Mouse (Mus musculus): ENCODE results near the gene Syn3. TPM values are rescaled to one million over a fixed set of nuclear protein-coding genes. Genes with fewer than 3 reads are reported as not detected.

Gene Syn3
- polyA plus RNA-seq, 1 experiment = 0.84 TPM

GRCm38 (mm10) chr10:86174017-86174416, 324.7 kb downstream of the Syn3 start:
- Histone ChIP-seq H3K27me3 (ENCODE audit: control insufficient read depth, insufficient read depth, low read length) (no peaks in the 10 kb centered on the region), H3K27ac (ENCODE audit: control insufficient read depth, insufficient read depth, low read length) (no peak overlapping the region), H3K4me1 (replicated peaks; ENCODE audit: control insufficient read depth, insufficient read depth, low read length) (no peaks in the 10 kb centered on the region), H3K36me3 (ENCODE audit: control insufficient read depth, insufficient read depth, low read length) (no peaks in the 10 kb centered on the region), H3K4me3 (ENCODE audit: control insufficient read depth, insufficient read depth, low read length) (no peak overlapping the region)
- 58% methylated on average over 6 of the region's 6 CpGs for WGBS
- TF ChIP-seq POLR2A (IDR thresholded peaks at IDR 0.05; ENCODE audit: control insufficient read depth, extremely low read depth, insufficient read depth, low read length, poor library complexity) = no peak
- TF ChIP-seq CTCF (IDR thresholded peaks at IDR 0.05; ENCODE audit: borderline replicate concordance, control insufficient read depth, extremely low read depth, insufficient read depth, low read length, poor library complexity) = no peak
- DNase-seq = no peak

- no peak for DNase-seq
- H3K4me3 ChIP-seq (ENCODE audit: control insufficient read depth, insufficient read depth, low read length) = no peak overlapping the region
- TF ChIP-seq POLR2A (IDR thresholded peaks at IDR 0.05; ENCODE audit: control insufficient read depth, extremely low read depth, insufficient read depth, low read length, poor library complexity) (no peak), CTCF (IDR thresholded peaks at IDR 0.05; ENCODE audit: borderline replicate concordance, control insufficient read depth, extremely low read depth, insufficient read depth, low read length, poor library complexity) (no peak)
- H3K4me1 ChIP-seq (replicated peaks; ENCODE audit: control insufficient read depth, insufficient read depth, low read length) = no peaks in the 10 kb centered on the region
- no peaks in the 10 kb centered on the region for H3K27me3 ChIP-seq (ENCODE audit: control insufficient read depth, insufficient read depth, low read length)
- no peak overlapping the region for H3K27ac ChIP-seq (ENCODE audit: control insufficient read depth, insufficient read depth, low read length)
- H3K36me3 ChIP-seq (ENCODE audit: control insufficient read depth, insufficient read depth, low read length) = no peaks in the 10 kb centered on the region
- 96% methylated on average over 4 of the region's 4 CpGs for WGBS
Measured at GRCm38 (mm10) chr10:86173284-86173683, 325.4 kb downstream of the Syn3 start.

DNA sequence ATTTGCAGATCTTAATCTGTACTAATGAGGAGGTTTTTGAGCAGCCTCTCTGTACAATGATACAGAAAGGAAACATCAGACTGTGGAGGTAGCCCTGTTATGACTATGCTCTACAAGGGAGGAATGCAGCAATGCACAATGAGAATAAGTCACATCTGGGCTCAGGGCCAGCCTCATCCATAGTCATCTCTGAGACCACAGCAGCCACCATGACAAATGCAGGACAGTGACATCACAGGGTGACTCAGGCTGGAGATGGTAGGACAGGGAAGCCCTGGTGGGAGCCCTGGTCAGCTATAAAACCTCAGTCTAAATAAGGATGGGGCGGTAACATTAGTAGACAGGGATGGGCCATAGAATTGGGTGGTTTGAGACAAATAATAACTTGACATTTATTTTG, 327.4 kb downstream of the Syn3 start:
- H3K4me3 ChIP-seq (ENCODE audit: control insufficient read depth, insufficient read depth, low read length) = no peak overlapping the region
- 98% methylated on average over 1 of the region's 1 CpGs for WGBS
- no peak for DNase-seq
- H3K27me3 ChIP-seq (ENCODE audit: control insufficient read depth, insufficient read depth, low read length) = no peaks in the 10 kb centered on the region
- H3K4me1 ChIP-seq (replicated peaks; ENCODE audit: control insufficient read depth, insufficient read depth, low read length) = peaks cover 5% of the 10 kb centered on the region
- no peak overlapping the region for H3K27ac ChIP-seq (ENCODE audit: control insufficient read depth, insufficient read depth, low read length)
- no peaks in the 10 kb centered on the region for H3K36me3 ChIP-seq (ENCODE audit: control insufficient read depth, insufficient read depth, low read length)
- no peak for TF ChIP-seq CTCF (IDR thresholded peaks at IDR 0.05; ENCODE audit: borderline replicate concordance, control insufficient read depth, extremely low read depth, insufficient read depth, low read length, poor library complexity)
- no peak for TF ChIP-seq POLR2A (IDR thresholded peaks at IDR 0.05; ENCODE audit: control insufficient read depth, extremely low read depth, insufficient read depth, low read length, poor library complexity)

GRCm38 (mm10) chr10:86168084-86168483, 330.6 kb downstream of the Syn3 start:
- H3K4me1 ChIP-seq (replicated peaks; ENCODE audit: control insufficient read depth, insufficient read depth, low read length) = peaks cover 5% of the 10 kb centered on the region
- TF ChIP-seq CTCF (IDR thresholded peaks at IDR 0.05; ENCODE audit: borderline replicate concordance, control insufficient read depth, extremely low read depth, insufficient read depth, low read length, poor library complexity) (no peak), POLR2A (IDR thresholded peaks at IDR 0.05; ENCODE audit: control insufficient read depth, extremely low read depth, insufficient read depth, low read length, poor library complexity) (no peak)
- no peak for DNase-seq
- no peaks in the 10 kb centered on the region for H3K27me3 ChIP-seq (ENCODE audit: control insufficient read depth, insufficient read depth, low read length)
- no peaks in the 10 kb centered on the region for H3K36me3 ChIP-seq (ENCODE audit: control insufficient read depth, insufficient read depth, low read length)
- H3K27ac ChIP-seq (ENCODE audit: control insufficient read depth, insufficient read depth, low read length) = no peak overlapping the region
- H3K4me3 ChIP-seq (ENCODE audit: control insufficient read depth, insufficient read depth, low read length) = no peak overlapping the region
- 41% methylated on average over 2 of the region's 2 CpGs for WGBS

- Histone ChIP-seq H3K4me1 (replicated peaks; ENCODE audit: control insufficient read depth, insufficient read depth, low read length) (peaks cover 5% of the 10 kb centered on the region), H3K27ac (ENCODE audit: control insufficient read depth, insufficient read depth, low read length) (no peak overlapping the region), H3K27me3 (ENCODE audit: control insufficient read depth, insufficient read depth, low read length) (no peaks in the 10 kb centered on the region), H3K36me3 (ENCODE audit: control insufficient read depth, insufficient read depth, low read length) (no peaks in the 10 kb centered on the region), H3K4me3 (ENCODE audit: control insufficient read depth, insufficient read depth, low read length) (no peak overlapping the region)
- no peak for DNase-seq
- WGBS = 15% methylated on average over 4 of the region's 4 CpGs
- TF ChIP-seq CTCF (IDR thresholded peaks at IDR 0.05; ENCODE audit: borderline replicate concordance, control insufficient read depth, extremely low read depth, insufficient read depth, low read length, poor library complexity) (no peak), POLR2A (IDR thresholded peaks at IDR 0.05; ENCODE audit: control insufficient read depth, extremely low read depth, insufficient read depth, low read length, poor library complexity) (no peak)
Measured at GRCm38 (mm10) chr10:86166854-86167268, 331.8 kb downstream of the Syn3 start.

DNA sequence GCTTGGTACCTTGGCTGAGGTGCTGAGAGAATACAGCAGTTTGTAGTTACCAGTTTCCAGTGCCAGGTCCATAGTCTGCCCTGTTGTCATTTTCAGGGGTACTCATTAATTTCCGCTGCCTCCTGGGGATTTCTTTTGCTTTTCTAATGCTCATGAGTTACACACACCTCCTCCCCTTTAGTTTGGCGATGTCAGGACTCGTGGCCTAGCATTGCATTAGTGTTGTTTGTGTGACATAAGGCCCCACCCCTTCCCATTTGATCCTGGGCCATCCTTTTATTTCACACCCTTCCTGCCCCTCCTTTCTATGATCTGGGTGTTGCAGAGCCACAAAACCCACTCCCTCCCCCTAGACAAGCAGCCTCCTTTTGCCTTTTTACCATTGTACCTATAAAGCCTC, 334.6 kb downstream of the Syn3 start:
- no peak for DNase-seq
- Histone ChIP-seq H3K4me1 (replicated peaks; ENCODE audit: control insufficient read depth, insufficient read depth, low read length) (peaks cover 5% of the 10 kb centered on the region), H3K27me3 (ENCODE audit: control insufficient read depth, insufficient read depth, low read length) (no peaks in the 10 kb centered on the region), H3K27ac (ENCODE audit: control insufficient read depth, insufficient read depth, low read length) (no peak overlapping the region), H3K36me3 (ENCODE audit: control insufficient read depth, insufficient read depth, low read length) (no peaks in the 10 kb centered on the region), H3K4me3 (ENCODE audit: control insufficient read depth, insufficient read depth, low read length) (no peak overlapping the region)
- WGBS = 80% methylated on average over 3 of the region's 3 CpGs
- TF ChIP-seq CTCF (IDR thresholded peaks at IDR 0.05; ENCODE audit: borderline replicate concordance, control insufficient read depth, extremely low read depth, insufficient read depth, low read length, poor library complexity) (no peak), POLR2A (IDR thresholded peaks at IDR 0.05; ENCODE audit: control insufficient read depth, extremely low read depth, insufficient read depth, low read length, poor library complexity) (no peak)

DNA sequence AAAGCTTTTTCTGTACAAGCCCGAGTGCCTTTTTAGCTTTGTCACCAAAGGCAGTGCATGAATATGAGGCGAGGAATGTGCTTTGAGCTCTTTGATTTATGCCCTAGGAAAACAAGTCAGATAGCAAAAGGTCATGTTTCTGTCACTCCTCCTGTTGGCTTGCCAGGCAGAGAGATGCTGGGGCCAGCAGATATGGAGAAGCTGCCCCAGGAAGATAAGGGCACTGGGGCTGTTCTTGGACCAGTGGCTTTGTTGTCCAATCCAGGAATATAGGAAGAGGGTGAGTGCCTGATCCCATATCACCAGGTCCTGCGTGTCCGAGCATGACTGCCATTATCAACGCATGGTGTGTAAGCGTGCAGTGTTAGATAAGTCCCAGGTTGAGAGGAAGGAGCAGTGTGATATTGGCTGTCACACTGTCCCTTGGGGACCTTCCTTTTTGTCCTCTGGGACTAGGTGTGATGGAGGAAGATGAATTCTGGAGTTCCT, 336.9 kb downstream of the Syn3 start:
- no peak overlapping the region for H3K4me3 ChIP-seq (ENCODE audit: control insufficient read depth, insufficient read depth, low read length)
- no peak overlapping the region for H3K27ac ChIP-seq (ENCODE audit: control insufficient read depth, insufficient read depth, low read length)
- peaks cover 2% of the 10 kb centered on the region for H3K4me1 ChIP-seq (replicated peaks; ENCODE audit: control insufficient read depth, insufficient read depth, low read length)
- no peaks in the 10 kb centered on the region for H3K27me3 ChIP-seq (ENCODE audit: control insufficient read depth, insufficient read depth, low read length)
- no peak for TF ChIP-seq POLR2A (IDR thresholded peaks at IDR 0.05; ENCODE audit: control insufficient read depth, extremely low read depth, insufficient read depth, low read length, poor library complexity)
- TF ChIP-seq CTCF (IDR thresholded peaks at IDR 0.05; ENCODE audit: borderline replicate concordance, control insufficient read depth, extremely low read depth, insufficient read depth, low read length, poor library complexity) = no peak
- H3K36me3 ChIP-seq (ENCODE audit: control insufficient read depth, insufficient read depth, low read length) = no peaks in the 10 kb centered on the region
- DNase-seq = no peak
- 92% methylated on average over 6 of the region's 6 CpGs for WGBS

All from thymus, adult 2 months (tissue).